Mouse (Mus musculus): ENCODE measurements around the gene Smad9. TPM values are rescaled to one million over a fixed set of nuclear protein-coding genes. Genes with fewer than 3 reads are reported as not detected.
A peak's percentile ranks its signal among the peaks of the same experiment; 100 is the strongest.

The Smad9 gene
- polyA plus RNA-seq, 1 experiment from 2014 or later = 1.2 TPM

DNA sequence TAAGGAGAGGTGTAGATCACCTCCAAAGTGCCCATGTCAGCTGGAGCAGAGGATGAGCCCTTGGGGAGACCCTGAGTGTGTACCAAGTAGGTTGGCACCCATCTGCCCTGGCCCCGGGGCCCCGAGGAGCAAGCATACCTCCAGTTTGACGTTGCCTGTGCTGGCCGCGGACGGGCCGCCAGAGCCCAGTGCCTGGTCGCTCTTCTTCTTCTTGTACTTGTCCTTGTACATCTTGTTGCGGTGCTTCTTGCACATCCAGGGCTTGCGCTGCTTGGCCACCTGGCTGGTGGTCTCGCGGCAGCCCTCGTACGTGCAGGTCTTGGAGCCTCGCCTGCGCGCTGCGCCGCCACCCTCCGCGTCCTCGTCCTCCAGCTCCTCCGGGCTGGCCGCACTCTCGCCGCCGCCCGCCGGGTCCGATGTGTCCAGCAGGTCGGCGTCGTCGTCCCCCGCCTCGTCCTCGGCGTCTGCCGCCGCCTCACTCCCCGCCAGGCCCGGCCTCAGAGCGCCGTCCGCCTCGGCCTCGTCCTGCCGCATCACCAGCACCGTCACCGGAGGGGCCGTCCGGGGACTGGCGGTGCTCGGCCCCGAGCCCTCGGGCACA is 51.8 kb downstream of the Smad9 start:
- H3K27ac ChIP-seq (replicated peaks; ENCODE audit: low read depth, low read length) = peak overlapping the region; percentile 80
- ATAC-seq (replicated peaks; ENCODE audit: insufficient number of reproducible peaks, low FRiP score, low TSS enrichment, low read depth) (peak; percentile 54), DNase-seq (ENCODE audit: low spot score) (peak; percentile 7)
- no peaks in the 10 kb centered on the region for H3K9me3 ChIP-seq (replicated peaks; ENCODE audit: control insufficient read depth, low read length)
- peak overlapping the region; percentile 93 for H3K4me2 ChIP-seq (ENCODE audit: low read depth, low read length)
- no peaks in the 10 kb centered on the region for H3K36me3 ChIP-seq (replicated peaks; ENCODE audit: control insufficient read depth, insufficient read depth, low read depth, low read length)
- H3K4me1 ChIP-seq (ENCODE audit: control insufficient read depth, insufficient read depth, low read length) = no peaks in the 10 kb centered on the region
- no peaks in the 10 kb centered on the region for H3K27me3 ChIP-seq (ENCODE audit: control insufficient read depth, insufficient read depth, low read length)
- peak overlapping the region; percentile 84 for H3K4me3 ChIP-seq (ENCODE audit: low read depth, low read length)
- peak overlapping the region; percentile 95 for H3K9ac ChIP-seq (replicated peaks; ENCODE audit: low read length)
- WGBS = under 1% methylated on average over 44 of the region's 56 CpGs

DNA sequence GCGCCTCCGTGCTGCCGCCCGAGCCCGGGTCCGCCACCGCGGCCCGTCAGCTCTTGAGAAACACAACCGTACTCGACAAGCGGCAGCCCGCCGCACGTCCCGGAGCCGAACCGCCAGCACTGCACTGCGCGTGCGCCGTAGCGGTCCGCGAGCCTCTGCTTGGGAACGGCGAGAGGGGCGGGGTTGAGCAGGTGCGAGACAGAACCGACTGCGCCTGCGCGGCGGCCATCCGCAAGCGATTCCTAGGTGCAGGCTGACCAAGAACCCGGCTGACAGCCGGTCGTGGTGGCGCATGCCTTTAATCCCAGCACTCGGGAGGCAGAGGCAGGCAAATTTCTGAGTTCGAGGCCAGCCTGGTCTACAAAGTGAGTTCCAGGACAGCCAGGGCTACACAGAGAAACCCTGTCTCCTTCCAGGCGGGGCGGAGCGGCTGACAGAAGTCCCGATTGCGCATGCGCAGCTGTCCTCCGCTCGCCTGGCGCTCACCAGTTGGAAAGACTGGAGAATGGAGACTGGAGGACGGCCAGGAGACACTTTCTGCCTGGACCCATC is 52.4 kb downstream of the Smad9 start, which contains the start of gene Rfxap:
TSS of gene Rfxap (minus strand) at position 126 of the 552 bp plus-strand sequence.
- Histone ChIP-seq H3K4me2 (ENCODE audit: low read depth, low read length) (peak within 1 kb of the TSS; percentile 93), H3K4me3 (ENCODE audit: low read depth, low read length) (peak within 1 kb of the TSS; percentile 84), H3K9me3 (replicated peaks; ENCODE audit: control insufficient read depth, low read length) (no peaks in the 10 kb centered on the region), H3K27me3 (ENCODE audit: control insufficient read depth, insufficient read depth, low read length) (no peaks in the 10 kb centered on the region), H3K4me1 (ENCODE audit: control insufficient read depth, insufficient read depth, low read length) (no peaks in the 10 kb centered on the region), H3K9ac (replicated peaks; ENCODE audit: low read length) (peak within 1 kb of the TSS; percentile 95), H3K27ac (replicated peaks; ENCODE audit: low read depth, low read length) (peak within 1 kb of the TSS; percentile 80), H3K36me3 (replicated peaks; ENCODE audit: control insufficient read depth, insufficient read depth, low read depth, low read length) (no peaks in the 10 kb centered on the region)
- DNase-seq (ENCODE audit: low spot score) = peak; percentile 95
- WGBS = 0% methylated on average over 50 of the region's 52 CpGs
- peak; percentile 93 for ATAC-seq (replicated peaks; ENCODE audit: insufficient number of reproducible peaks, low FRiP score, low TSS enrichment, low read depth)

DNA sequence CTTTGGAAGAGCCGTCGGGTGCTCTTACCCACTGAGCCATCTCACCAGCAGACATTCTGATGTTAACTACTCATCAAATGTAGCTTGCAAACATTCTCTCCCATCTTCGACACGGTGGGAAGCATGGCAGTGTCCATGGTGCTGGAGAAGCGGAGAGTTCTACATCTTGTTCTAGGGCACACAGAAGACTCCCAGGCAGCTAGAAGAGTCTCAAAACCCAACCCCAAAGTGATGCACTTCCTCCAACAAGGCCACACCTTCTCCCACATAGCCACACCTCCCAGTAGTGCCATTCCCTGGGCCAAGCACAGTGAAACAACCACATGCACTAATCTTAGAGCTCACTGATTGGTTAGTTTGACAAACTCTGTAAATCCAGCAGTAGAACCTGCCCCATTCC is 53.7 kb downstream of the Smad9 start:
- Histone ChIP-seq H3K4me1 (ENCODE audit: control insufficient read depth, insufficient read depth, low read length) (no peaks in the 10 kb centered on the region), H3K27me3 (ENCODE audit: control insufficient read depth, insufficient read depth, low read length) (no peaks in the 10 kb centered on the region), H3K9ac (replicated peaks; ENCODE audit: low read length) (no peak overlapping the region), H3K9me3 (replicated peaks; ENCODE audit: control insufficient read depth, low read length) (no peaks in the 10 kb centered on the region), H3K4me2 (ENCODE audit: low read depth, low read length) (no peak overlapping the region), H3K4me3 (ENCODE audit: low read depth, low read length) (no peak overlapping the region), H3K27ac (replicated peaks; ENCODE audit: low read depth, low read length) (no peak overlapping the region), H3K36me3 (replicated peaks; ENCODE audit: control insufficient read depth, insufficient read depth, low read depth, low read length) (no peaks in the 10 kb centered on the region)
- 64% methylated on average over 5 of the region's 5 CpGs for WGBS
- ATAC-seq (replicated peaks; ENCODE audit: insufficient number of reproducible peaks, low FRiP score, low TSS enrichment, low read depth) (no peak), DNase-seq (ENCODE audit: low spot score) (no peak)

DNA sequence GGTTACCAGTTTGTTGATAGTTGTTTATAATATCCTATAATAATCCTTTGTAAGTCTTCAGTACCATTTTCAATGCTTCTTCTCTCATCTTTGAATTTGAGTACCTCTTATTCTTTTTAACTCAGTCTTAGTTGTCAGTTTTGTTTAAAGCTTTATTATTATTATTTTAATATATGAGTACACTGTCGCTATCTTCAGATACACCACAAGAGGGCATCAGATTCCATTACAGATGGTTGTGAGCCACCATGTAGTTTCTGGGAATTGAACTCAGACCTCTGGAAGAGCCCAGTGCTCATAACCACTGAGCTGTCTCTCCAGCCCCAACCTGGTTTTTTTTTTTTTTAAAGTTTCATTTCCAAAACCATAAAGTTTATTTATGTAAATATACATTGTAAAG is 56.2 kb downstream of the Smad9 start:
- no peak overlapping the region for H3K4me2 ChIP-seq (ENCODE audit: low read depth, low read length)
- no peak overlapping the region for H3K9ac ChIP-seq (replicated peaks; ENCODE audit: low read length)
- H3K4me3 ChIP-seq (ENCODE audit: low read depth, low read length) = no peak overlapping the region
- WGBS = 49% methylated on average over 1 of the region's 1 CpGs
- H3K27ac ChIP-seq (replicated peaks; ENCODE audit: low read depth, low read length) = no peak overlapping the region
- no peaks in the 10 kb centered on the region for H3K27me3 ChIP-seq (ENCODE audit: control insufficient read depth, insufficient read depth, low read length)
- ATAC-seq (replicated peaks; ENCODE audit: insufficient number of reproducible peaks, low FRiP score, low TSS enrichment, low read depth) (no peak), DNase-seq (ENCODE audit: low spot score) (no peak)
- no peaks in the 10 kb centered on the region for H3K4me1 ChIP-seq (ENCODE audit: control insufficient read depth, insufficient read depth, low read length)
- H3K36me3 ChIP-seq (replicated peaks; ENCODE audit: control insufficient read depth, insufficient read depth, low read depth, low read length) = no peaks in the 10 kb centered on the region
- H3K9me3 ChIP-seq (replicated peaks; ENCODE audit: control insufficient read depth, low read length) = no peaks in the 10 kb centered on the region

DNA sequence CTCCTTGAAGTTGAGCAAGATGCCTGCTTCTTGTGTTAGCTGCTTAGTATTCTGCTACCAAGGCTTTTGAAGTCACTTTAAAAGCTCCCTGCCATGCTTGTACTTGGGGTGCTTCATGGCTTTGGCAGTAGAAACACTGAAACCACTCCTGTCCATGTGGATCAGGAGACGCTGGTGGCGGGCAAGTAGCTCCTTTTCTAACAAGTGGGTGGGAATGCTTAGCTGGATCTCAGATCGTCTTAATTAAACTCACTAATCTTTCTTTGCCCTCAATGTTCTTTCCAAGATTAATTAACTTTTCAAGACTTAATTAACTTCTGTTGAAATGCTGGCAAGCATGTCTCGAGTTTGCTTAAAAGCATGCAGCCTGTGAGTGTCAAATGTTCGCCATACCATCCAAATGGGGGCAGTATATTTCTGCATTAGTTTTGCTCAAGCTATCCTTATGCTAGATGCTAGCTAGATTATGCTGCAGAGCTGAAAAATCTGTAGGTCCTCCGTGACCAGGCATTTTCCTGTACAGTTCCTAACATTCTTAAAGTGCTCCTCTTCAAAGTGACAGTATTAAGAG is 58.1 kb downstream of the Smad9 start:
- Histone ChIP-seq H3K27ac (replicated peaks; ENCODE audit: low read depth, low read length) (no peak overlapping the region), H3K27me3 (ENCODE audit: control insufficient read depth, insufficient read depth, low read length) (no peaks in the 10 kb centered on the region), H3K9me3 (replicated peaks; ENCODE audit: control insufficient read depth, low read length) (no peaks in the 10 kb centered on the region), H3K4me2 (ENCODE audit: low read depth, low read length) (no peak overlapping the region), H3K4me1 (ENCODE audit: control insufficient read depth, insufficient read depth, low read length) (no peaks in the 10 kb centered on the region), H3K36me3 (replicated peaks; ENCODE audit: control insufficient read depth, insufficient read depth, low read depth, low read length) (no peaks in the 10 kb centered on the region), H3K4me3 (ENCODE audit: low read depth, low read length) (no peak overlapping the region), H3K9ac (replicated peaks; ENCODE audit: low read length) (no peak overlapping the region)
- no peak for DNase-seq (ENCODE audit: low spot score)
- WGBS = 80% methylated on average over 6 of the region's 6 CpGs
- ATAC-seq (replicated peaks; ENCODE audit: insufficient number of reproducible peaks, low FRiP score, low TSS enrichment, low read depth) = no peak

DNA sequence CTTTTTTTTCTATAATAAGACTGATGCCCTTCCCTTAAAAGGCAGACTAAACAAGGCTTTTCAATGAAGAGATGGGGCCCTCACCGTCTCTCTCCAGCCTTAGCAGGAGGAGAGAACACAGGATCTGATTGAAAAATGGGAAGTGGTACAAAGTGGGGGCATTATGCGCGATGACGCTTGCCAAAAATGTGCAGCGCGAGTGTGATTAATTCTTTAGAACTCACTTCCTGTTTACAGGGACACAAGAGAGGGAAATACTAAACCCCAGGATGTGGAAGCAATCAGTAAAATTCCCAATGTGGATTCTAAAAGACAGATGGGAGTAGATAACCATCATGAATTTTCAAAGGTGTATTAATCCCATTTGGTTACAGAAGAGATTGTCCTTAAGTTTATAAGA is 59.2 kb downstream of the Smad9 start:
- no peaks in the 10 kb centered on the region for H3K36me3 ChIP-seq (replicated peaks; ENCODE audit: control insufficient read depth, insufficient read depth, low read depth, low read length)
- no peaks in the 10 kb centered on the region for H3K9me3 ChIP-seq (replicated peaks; ENCODE audit: control insufficient read depth, low read length)
- no peak overlapping the region for H3K4me2 ChIP-seq (ENCODE audit: low read depth, low read length)
- no peak overlapping the region for H3K4me3 ChIP-seq (ENCODE audit: low read depth, low read length)
- WGBS = 72% methylated on average over 6 of the region's 6 CpGs
- no peaks in the 10 kb centered on the region for H3K27me3 ChIP-seq (ENCODE audit: control insufficient read depth, insufficient read depth, low read length)
- no peak overlapping the region for H3K9ac ChIP-seq (replicated peaks; ENCODE audit: low read length)
- H3K4me1 ChIP-seq (ENCODE audit: control insufficient read depth, insufficient read depth, low read length) = no peaks in the 10 kb centered on the region
- ATAC-seq (replicated peaks; ENCODE audit: insufficient number of reproducible peaks, low FRiP score, low TSS enrichment, low read depth) = no peak
- DNase-seq (ENCODE audit: low spot score) = no peak
- H3K27ac ChIP-seq (replicated peaks; ENCODE audit: low read depth, low read length) = no peak overlapping the region

DNA sequence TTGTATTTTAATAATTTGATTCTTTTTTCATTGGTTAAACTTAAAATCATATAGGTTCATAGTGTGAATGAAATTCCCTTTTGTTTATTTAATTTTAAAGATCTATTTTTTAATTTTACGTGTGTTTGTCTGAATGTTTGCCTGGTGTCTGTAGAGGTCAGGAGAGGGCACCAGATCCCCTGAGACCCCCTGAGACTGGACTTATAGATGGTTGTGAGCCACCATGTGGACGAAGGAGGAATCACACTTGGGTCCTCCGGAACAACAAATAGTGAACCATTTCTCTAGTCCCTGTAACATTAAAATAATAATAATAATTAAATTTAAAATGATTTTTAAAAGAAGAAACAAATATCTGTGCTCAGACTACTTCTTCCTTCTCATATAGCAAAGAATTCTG is 59.9 kb downstream of the Smad9 start:
- no peak for ATAC-seq (replicated peaks; ENCODE audit: insufficient number of reproducible peaks, low FRiP score, low TSS enrichment, low read depth)
- WGBS = 25% methylated on average over 3 of the region's 3 CpGs
- DNase-seq (ENCODE audit: low spot score) = peak; percentile 78
- Histone ChIP-seq H3K27ac (replicated peaks; ENCODE audit: low read depth, low read length) (no peak overlapping the region), H3K9ac (replicated peaks; ENCODE audit: low read length) (no peak overlapping the region), H3K9me3 (replicated peaks; ENCODE audit: control insufficient read depth, low read length) (no peaks in the 10 kb centered on the region), H3K4me3 (ENCODE audit: low read depth, low read length) (no peak overlapping the region), H3K27me3 (ENCODE audit: control insufficient read depth, insufficient read depth, low read length) (no peaks in the 10 kb centered on the region), H3K4me1 (ENCODE audit: control insufficient read depth, insufficient read depth, low read length) (no peaks in the 10 kb centered on the region), H3K4me2 (ENCODE audit: low read depth, low read length) (no peak overlapping the region), H3K36me3 (replicated peaks; ENCODE audit: control insufficient read depth, insufficient read depth, low read depth, low read length) (no peaks in the 10 kb centered on the region)

DNA sequence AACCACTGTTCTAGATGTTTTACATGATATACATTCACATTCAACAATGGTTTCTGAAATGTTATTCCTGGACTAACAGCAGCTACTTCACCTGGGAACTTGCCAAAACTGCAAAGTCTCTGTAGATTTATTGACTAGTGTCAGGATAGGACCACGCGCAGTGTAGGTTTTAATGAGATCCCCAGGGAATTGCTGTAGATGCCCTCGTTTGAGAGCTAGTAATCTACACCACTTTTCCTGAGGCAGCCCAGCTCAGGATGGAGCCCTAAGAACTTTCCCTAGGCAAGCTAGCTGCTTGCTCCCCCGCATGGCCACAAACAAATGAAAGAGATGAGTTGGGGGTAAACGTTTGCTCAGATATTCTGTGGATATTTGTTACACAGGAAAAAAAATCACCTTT is 67.1 kb downstream of the Smad9 start:
- no peaks in the 10 kb centered on the region for H3K36me3 ChIP-seq (replicated peaks; ENCODE audit: control insufficient read depth, insufficient read depth, low read depth, low read length)
- WGBS = 68% methylated on average over 5 of the region's 5 CpGs
- H3K9ac ChIP-seq (replicated peaks; ENCODE audit: low read length) = no peak overlapping the region
- DNase-seq (ENCODE audit: low spot score) = no peak
- no peak overlapping the region for H3K27ac ChIP-seq (replicated peaks; ENCODE audit: low read depth, low read length)
- no peaks in the 10 kb centered on the region for H3K4me1 ChIP-seq (ENCODE audit: control insufficient read depth, insufficient read depth, low read length)
- no peaks in the 10 kb centered on the region for H3K9me3 ChIP-seq (replicated peaks; ENCODE audit: control insufficient read depth, low read length)
- no peak for ATAC-seq (replicated peaks; ENCODE audit: insufficient number of reproducible peaks, low FRiP score, low TSS enrichment, low read depth)
- H3K4me3 ChIP-seq (ENCODE audit: low read depth, low read length) = no peak overlapping the region
- no peak overlapping the region for H3K4me2 ChIP-seq (ENCODE audit: low read depth, low read length)
- no peaks in the 10 kb centered on the region for H3K27me3 ChIP-seq (ENCODE audit: control insufficient read depth, insufficient read depth, low read length)

Data from embryonic facial prominence, embryonic 11.5 days (tissue).